Mouse (Mus musculus): ENCODE results near the gene B3gnt7. TPM values are rescaled to one million over a fixed set of nuclear protein-coding genes. Genes with fewer than 3 reads are reported as not detected.

B3gnt7 gene
- polyA plus RNA-seq, 1 experiment from 2014 or later: 8.9 TPM

DNA sequence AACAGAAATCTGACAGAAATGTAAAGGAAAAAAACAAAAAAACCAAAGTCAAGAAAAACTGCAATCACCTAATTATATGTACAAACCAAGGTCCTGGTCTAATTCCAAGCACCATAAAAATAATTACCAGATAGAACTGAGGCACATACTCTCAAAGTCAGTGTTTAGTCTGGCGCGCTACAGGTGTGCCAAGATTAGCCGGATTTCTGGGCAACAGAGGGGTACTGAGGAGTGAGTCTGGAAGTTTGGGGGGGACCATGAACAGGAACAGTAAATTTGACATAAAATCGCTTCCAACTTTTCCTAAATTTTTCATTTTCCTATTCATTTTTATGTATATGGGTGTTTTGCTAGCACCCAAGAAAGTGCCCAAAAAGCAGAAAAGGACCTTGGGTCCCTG, 43.3 kb downstream of the B3gnt7 start:
- Histone ChIP-seq H3K4me1 (replicated peaks; ENCODE audit: control insufficient read depth, insufficient read depth, low read length) (no peaks in the 10 kb centered on the region), H3K27me3 (replicated peaks; ENCODE audit: control insufficient read depth, insufficient read depth, low read length) (no peaks in the 10 kb centered on the region), H3K9ac (ENCODE audit: low read depth, low read length) (no peak overlapping the region), H3K36me3 (ENCODE audit: control insufficient read depth, insufficient read depth, low read length) (peaks cover 29% of the 10 kb centered on the region), H3K4me2 (no peak overlapping the region), H3K27ac (ENCODE audit: low read depth, low read length) (no peak overlapping the region), H3K9me3 (ENCODE audit: control insufficient read depth, low read length) (no peaks in the 10 kb centered on the region), H3K4me3 (ENCODE audit: low read depth, low read length) (no peak overlapping the region)
- 83% methylated on average over 4 of the region's 4 CpGs for WGBS
- ATAC-seq (replicated peaks; ENCODE audit: low FRiP score) (no peak), DNase-seq (ENCODE audit: low spot score) (no peak)

DNA sequence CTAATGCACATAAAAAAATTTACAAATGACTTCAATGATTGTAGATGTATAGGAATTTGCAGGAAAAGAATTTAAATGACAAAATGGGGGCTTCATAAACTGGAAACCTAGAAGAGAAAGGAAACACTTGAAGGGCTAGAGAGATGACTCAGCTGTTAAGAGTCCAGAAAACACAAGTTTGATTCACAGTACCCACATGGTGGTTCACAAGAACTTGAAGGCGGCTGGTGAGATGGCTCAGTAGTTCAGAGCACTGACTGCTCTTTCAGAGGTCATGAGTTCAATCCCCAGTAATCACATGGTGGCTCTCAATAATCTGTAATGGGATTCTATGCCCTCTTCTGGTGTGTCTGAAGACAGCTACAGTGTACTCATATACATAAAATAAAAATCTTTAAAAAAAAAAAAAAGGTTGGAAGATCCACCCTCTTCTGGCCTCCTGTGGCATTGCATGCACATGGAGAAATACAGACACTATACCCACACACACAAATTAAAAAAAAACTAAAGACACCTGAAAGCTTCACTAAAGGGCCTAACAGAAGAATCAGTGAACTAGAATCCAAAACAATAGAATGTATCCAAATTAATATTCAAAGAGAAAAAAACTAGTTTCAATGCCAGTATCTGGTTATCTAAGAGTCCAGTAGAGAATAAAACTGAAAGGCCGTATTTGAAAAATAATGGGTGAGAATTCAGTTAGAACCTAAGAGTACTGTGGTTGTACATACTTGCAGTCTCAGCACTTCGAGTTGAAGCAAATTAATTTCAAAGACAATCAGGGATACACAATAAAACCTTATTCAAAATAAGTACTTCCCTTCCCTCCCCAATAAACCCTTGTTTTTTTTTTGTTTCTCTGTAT, 44.5 kb downstream of the B3gnt7 start:
- 84% methylated on average over 3 of the region's 3 CpGs for WGBS
- DNase-seq (ENCODE audit: low spot score) (no peak), ATAC-seq (replicated peaks; ENCODE audit: low FRiP score) (no peak)
- Histone ChIP-seq H3K27ac (ENCODE audit: low read depth, low read length) (no peak overlapping the region), H3K4me2 (no peak overlapping the region), H3K9ac (ENCODE audit: low read depth, low read length) (no peak overlapping the region), H3K36me3 (ENCODE audit: control insufficient read depth, insufficient read depth, low read length) (peaks cover 40% of the 10 kb centered on the region), H3K27me3 (replicated peaks; ENCODE audit: control insufficient read depth, insufficient read depth, low read length) (no peaks in the 10 kb centered on the region), H3K9me3 (ENCODE audit: control insufficient read depth, low read length) (no peaks in the 10 kb centered on the region), H3K4me3 (ENCODE audit: low read depth, low read length) (no peak overlapping the region), H3K4me1 (replicated peaks; ENCODE audit: control insufficient read depth, insufficient read depth, low read length) (no peaks in the 10 kb centered on the region)

DNA sequence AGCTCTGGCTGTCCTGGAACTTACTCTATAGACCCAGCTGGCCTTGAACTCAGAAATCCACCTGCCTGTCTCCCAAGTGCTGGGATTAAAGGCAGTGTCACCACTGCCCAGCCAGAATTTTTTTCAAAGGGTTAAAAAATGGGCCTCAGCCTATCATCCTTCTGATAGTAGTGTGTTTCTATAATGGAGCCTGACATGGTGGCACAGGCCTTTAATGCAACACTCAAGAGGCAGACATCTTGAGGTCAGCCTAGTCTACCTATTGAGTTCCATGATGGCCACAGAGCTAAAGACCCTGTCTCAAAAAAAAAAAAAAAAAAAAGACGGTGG, 45.0 kb downstream of the B3gnt7 start:
- ATAC-seq (replicated peaks; ENCODE audit: low FRiP score) (no peak), DNase-seq (ENCODE audit: low spot score) (no peak)
- Histone ChIP-seq H3K27ac (ENCODE audit: low read depth, low read length) (no peak overlapping the region; the same call in 1 of the 2 replicates), H3K4me1 (replicated peaks; ENCODE audit: control insufficient read depth, insufficient read depth, low read length) (no peaks in the 10 kb centered on the region), H3K27me3 (replicated peaks; ENCODE audit: control insufficient read depth, insufficient read depth, low read length) (no peaks in the 10 kb centered on the region), H3K36me3 (ENCODE audit: control insufficient read depth, insufficient read depth, low read length) (peaks cover 45% of the 10 kb centered on the region), H3K9ac (ENCODE audit: low read depth, low read length) (no peak overlapping the region), H3K4me3 (ENCODE audit: low read depth, low read length) (no peak overlapping the region), H3K9me3 (ENCODE audit: control insufficient read depth, low read length) (no peaks in the 10 kb centered on the region), H3K4me2 (no peak overlapping the region)
- WGBS: 33% methylated on average over 1 of the region's 1 CpGs

DNA sequence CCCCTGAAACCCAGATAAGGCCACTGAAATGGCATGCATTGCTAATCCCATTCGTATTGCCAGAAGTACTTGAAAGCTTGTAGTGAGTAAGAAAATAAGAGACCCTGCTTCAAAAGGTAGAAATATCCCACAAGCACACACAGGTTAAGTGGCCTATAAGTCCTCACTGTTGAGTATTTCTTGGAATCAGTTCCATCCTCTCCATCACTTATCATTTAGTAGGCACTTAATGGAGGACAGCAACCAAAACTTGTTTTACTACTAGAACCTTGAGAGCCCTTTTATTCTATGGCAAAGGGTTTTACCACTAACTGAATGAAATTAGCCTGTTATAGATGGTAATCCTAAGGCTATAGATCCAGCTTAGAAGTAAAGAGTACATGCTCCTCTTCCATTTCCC, 45.5 kb downstream of the B3gnt7 start:
- no peak overlapping the region for H3K9ac ChIP-seq (ENCODE audit: low read depth, low read length)
- H3K27me3 ChIP-seq (replicated peaks; ENCODE audit: control insufficient read depth, insufficient read depth, low read length): no peaks in the 10 kb centered on the region
- no peaks in the 10 kb centered on the region for H3K4me1 ChIP-seq (replicated peaks; ENCODE audit: control insufficient read depth, insufficient read depth, low read length)
- no peak overlapping the region for H3K4me2 ChIP-seq
- ATAC-seq (replicated peaks; ENCODE audit: low FRiP score) (no peak), DNase-seq (ENCODE audit: low spot score) (no peak)
- H3K9me3 ChIP-seq (ENCODE audit: control insufficient read depth, low read length): no peaks in the 10 kb centered on the region
- H3K27ac ChIP-seq (ENCODE audit: low read depth, low read length): no peak overlapping the region; the same call in 1 of the 2 replicates
- H3K36me3 ChIP-seq (ENCODE audit: control insufficient read depth, insufficient read depth, low read length): peaks cover 47% of the 10 kb centered on the region
- WGBS: 57% methylated on average over 1 of the region's 1 CpGs
- no peak overlapping the region for H3K4me3 ChIP-seq (ENCODE audit: low read depth, low read length)

DNA sequence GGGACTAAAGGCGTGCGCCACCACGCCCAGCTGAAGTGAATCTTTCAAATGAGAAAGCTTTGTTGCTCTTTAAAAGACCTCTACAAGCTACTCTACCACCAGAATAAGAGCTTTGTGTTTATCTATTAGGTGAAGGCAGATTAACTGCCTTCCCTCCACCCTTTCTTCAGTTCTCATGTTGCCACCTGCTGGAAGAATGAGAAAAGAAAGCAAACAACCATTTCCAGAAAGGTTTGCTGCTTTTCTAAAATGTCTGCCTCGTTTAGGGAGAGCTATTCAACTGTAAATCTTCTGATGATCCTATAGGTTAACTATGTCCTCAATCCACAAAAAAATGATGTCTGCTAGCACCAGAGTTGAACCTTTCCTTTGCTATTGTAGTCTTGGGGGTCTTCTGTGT, 46.2 kb downstream of the B3gnt7 start:
- Histone ChIP-seq H3K36me3 (ENCODE audit: control insufficient read depth, insufficient read depth, low read length) (peaks cover 53% of the 10 kb centered on the region), H3K27ac (ENCODE audit: low read depth, low read length) (no peak overlapping the region), H3K9ac (ENCODE audit: low read depth, low read length) (no peak overlapping the region), H3K4me3 (ENCODE audit: low read depth, low read length) (no peak overlapping the region), H3K27me3 (replicated peaks; ENCODE audit: control insufficient read depth, insufficient read depth, low read length) (no peaks in the 10 kb centered on the region), H3K4me1 (replicated peaks; ENCODE audit: control insufficient read depth, insufficient read depth, low read length) (no peaks in the 10 kb centered on the region), H3K9me3 (ENCODE audit: control insufficient read depth, low read length) (no peaks in the 10 kb centered on the region), H3K4me2 (no peak overlapping the region)
- DNase-seq (ENCODE audit: low spot score): peak; percentile 46
- ATAC-seq (replicated peaks; ENCODE audit: low FRiP score): no peak
- 82% methylated on average over 4 of the region's 4 CpGs for WGBS

GRCm38 (mm10) chr1:86349201-86349600, 46.6 kb downstream of the B3gnt7 start:
- Histone ChIP-seq H3K27ac (ENCODE audit: low read depth, low read length) (no peak overlapping the region), H3K36me3 (ENCODE audit: control insufficient read depth, insufficient read depth, low read length) (peaks cover 57% of the 10 kb centered on the region), H3K4me2 (no peak overlapping the region), H3K4me1 (replicated peaks; ENCODE audit: control insufficient read depth, insufficient read depth, low read length) (no peaks in the 10 kb centered on the region), H3K9ac (ENCODE audit: low read depth, low read length) (no peak overlapping the region), H3K27me3 (replicated peaks; ENCODE audit: control insufficient read depth, insufficient read depth, low read length) (no peaks in the 10 kb centered on the region), H3K4me3 (ENCODE audit: low read depth, low read length) (no peak overlapping the region), H3K9me3 (ENCODE audit: control insufficient read depth, low read length) (no peaks in the 10 kb centered on the region)
- no peak for DNase-seq (ENCODE audit: low spot score)
- 85% methylated on average over 3 of the region's 3 CpGs for WGBS
- no peak for ATAC-seq (replicated peaks; ENCODE audit: low FRiP score)

DNA sequence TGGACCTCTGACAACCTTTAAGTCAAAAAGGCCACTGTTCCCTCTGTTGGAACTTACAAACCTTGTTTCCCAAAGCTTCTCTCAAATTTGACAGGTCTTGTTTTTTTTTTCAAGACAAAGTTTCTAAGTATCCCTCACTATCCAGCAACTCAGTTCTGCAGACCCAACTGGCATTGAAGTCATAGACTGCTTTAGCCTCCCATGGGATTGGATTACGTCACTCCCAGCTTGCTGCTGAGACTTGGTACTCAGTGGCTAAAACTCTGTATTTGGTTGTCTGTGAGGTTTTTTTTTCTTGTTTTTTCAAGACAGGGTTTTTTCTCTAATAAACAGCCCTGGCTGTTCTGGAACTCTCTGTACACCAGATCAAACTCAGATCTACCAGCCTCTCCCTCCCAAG, 47.1 kb downstream of the B3gnt7 start:
- no peaks in the 10 kb centered on the region for H3K4me1 ChIP-seq (replicated peaks; ENCODE audit: control insufficient read depth, insufficient read depth, low read length)
- no peak overlapping the region for H3K27ac ChIP-seq (ENCODE audit: low read depth, low read length)
- H3K4me3 ChIP-seq (ENCODE audit: low read depth, low read length): no peak overlapping the region
- no peaks in the 10 kb centered on the region for H3K9me3 ChIP-seq (ENCODE audit: control insufficient read depth, low read length)
- no peak overlapping the region for H3K4me2 ChIP-seq
- 88% methylated on average over 1 of the region's 1 CpGs for WGBS
- no peak for ATAC-seq (replicated peaks; ENCODE audit: low FRiP score)
- no peak for DNase-seq (ENCODE audit: low spot score)
- peaks cover 59% of the 10 kb centered on the region for H3K36me3 ChIP-seq (ENCODE audit: control insufficient read depth, insufficient read depth, low read length)
- H3K27me3 ChIP-seq (replicated peaks; ENCODE audit: control insufficient read depth, insufficient read depth, low read length): no peaks in the 10 kb centered on the region
- H3K9ac ChIP-seq (ENCODE audit: low read depth, low read length): no peak overlapping the region

DNA sequence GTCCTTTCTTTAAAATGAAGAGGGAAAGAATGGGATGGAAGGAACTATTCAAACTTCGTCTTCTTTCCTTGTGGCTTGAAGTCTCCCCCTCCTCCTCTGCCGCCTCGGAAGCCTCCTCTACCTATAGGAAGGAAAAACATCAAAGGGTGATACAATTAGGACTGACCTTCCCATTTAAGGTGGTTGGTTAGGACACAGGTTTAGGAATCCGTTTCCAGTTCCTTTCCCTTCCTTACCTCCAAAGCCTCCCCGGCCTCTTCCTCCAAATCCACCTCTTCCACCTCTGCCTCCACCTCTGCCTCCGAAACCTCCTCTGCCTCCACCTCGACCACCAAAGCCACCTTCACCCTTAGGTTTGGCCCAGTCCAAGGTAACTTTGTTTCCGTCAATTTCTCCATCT, 47.9 kb downstream of the B3gnt7 start:
- H3K9me3 ChIP-seq (ENCODE audit: control insufficient read depth, low read length): no peaks in the 10 kb centered on the region
- ATAC-seq (replicated peaks; ENCODE audit: low FRiP score): no peak
- H3K4me3 ChIP-seq (ENCODE audit: low read depth, low read length): no peak overlapping the region
- no peak overlapping the region for H3K4me2 ChIP-seq
- peaks cover 67% of the 10 kb centered on the region for H3K36me3 ChIP-seq (ENCODE audit: control insufficient read depth, insufficient read depth, low read length)
- WGBS: 83% methylated on average over 8 of the region's 8 CpGs
- no peaks in the 10 kb centered on the region for H3K4me1 ChIP-seq (replicated peaks; ENCODE audit: control insufficient read depth, insufficient read depth, low read length)
- DNase-seq (ENCODE audit: low spot score): no peak
- no peak overlapping the region for H3K27ac ChIP-seq (ENCODE audit: low read depth, low read length)
- no peaks in the 10 kb centered on the region for H3K27me3 ChIP-seq (replicated peaks; ENCODE audit: control insufficient read depth, insufficient read depth, low read length)
- no peak overlapping the region for H3K9ac ChIP-seq (ENCODE audit: low read depth, low read length)

DNA sequence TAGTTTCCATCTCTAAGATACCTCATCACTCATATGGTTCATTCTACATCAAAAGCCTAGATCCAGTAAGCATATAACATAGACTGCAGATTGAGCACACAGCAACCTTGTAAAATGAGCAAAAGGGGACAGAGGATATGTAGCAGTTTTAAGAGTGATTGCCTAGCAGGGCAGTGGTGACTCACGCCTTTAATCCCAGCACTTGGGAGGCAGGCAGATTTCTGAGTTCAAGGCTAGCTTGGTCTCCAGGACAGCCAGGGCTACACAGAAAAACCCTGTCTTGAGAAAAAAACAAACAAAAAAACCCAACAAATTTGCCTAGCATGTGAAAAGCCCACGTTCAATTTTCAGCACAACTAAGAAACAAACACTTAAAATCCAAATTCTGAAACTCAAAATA, 51.6 kb downstream of the B3gnt7 start:
- no peaks in the 10 kb centered on the region for H3K9me3 ChIP-seq (ENCODE audit: control insufficient read depth, low read length)
- peaks cover 2% of the 10 kb centered on the region; the same call in 1 of the 2 replicates for H3K4me1 ChIP-seq (replicated peaks; ENCODE audit: control insufficient read depth, insufficient read depth, low read length)
- H3K9ac ChIP-seq (ENCODE audit: low read depth, low read length): no peak overlapping the region
- 78% methylated on average over 2 of the region's 2 CpGs for WGBS
- no peak overlapping the region for H3K27ac ChIP-seq (ENCODE audit: low read depth, low read length)
- no peak overlapping the region for H3K4me3 ChIP-seq (ENCODE audit: low read depth, low read length)
- DNase-seq (ENCODE audit: low spot score) (no peak), ATAC-seq (replicated peaks; ENCODE audit: low FRiP score) (no peak)
- no peak overlapping the region for H3K4me2 ChIP-seq
- no peaks in the 10 kb centered on the region for H3K27me3 ChIP-seq (replicated peaks; ENCODE audit: control insufficient read depth, insufficient read depth, low read length)
- peaks cover 70% of the 10 kb centered on the region for H3K36me3 ChIP-seq (ENCODE audit: control insufficient read depth, insufficient read depth, low read length)
